Mouse (Mus musculus): ENCODE results near the gene Asprv1.

Gene Asprv1

DNA sequence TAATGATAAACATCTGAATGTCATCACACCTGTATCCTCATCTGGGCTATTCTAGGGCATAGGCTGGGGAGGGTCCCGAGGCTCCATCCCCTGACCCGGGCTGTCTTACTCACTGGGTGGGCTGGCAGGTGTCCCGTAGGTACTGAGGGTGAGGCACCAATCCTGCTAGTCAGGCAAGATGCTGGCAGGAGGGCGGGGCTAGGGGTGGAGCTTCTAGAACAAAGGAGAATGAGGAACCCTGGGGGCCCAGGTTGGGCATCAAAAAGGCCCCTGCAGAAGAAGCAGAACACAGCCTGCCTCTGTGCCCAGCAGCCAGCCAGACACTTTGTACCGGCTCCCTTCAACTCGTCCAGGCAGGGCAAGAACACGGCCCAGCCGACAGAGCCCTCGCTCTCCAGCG lies at the start of gene Asprv1:
TSS of gene Asprv1 (plus strand) at position 219 of the 400 bp plus-strand sequence.
- in situ Hi-C loops (cut with MboI, MseI), result loop anchor here (10.0 kb wide), 1 partner anchor 347 kb away; no protein-coding TSS in a partner anchor

DNA sequence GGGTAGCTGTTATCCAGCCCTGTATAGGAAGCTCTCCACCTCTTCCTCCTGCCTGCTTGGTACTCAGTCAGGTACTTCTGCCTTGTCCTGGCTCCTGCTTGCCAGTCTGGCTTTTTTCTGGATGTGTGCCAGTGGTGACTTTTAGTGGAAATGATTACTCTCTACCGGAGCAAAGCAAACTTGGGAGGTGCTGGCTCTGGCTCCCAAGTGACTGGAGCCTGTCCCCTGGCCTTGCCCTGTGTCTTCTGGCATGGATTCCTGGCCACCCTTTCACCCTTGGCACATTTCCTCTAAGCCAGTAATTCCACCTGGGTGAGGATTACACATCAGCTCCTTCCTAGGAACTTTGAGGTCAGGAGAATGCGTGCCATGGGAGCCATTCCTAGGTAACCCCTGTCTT lies 49.6 kb upstream of the Asprv1 start:
- in situ Hi-C loops (cut with MboI, MseI), result loop anchor here (10.0 kb wide), 1 partner anchor 984 kb away; no protein-coding TSS in a partner anchor

DNA sequence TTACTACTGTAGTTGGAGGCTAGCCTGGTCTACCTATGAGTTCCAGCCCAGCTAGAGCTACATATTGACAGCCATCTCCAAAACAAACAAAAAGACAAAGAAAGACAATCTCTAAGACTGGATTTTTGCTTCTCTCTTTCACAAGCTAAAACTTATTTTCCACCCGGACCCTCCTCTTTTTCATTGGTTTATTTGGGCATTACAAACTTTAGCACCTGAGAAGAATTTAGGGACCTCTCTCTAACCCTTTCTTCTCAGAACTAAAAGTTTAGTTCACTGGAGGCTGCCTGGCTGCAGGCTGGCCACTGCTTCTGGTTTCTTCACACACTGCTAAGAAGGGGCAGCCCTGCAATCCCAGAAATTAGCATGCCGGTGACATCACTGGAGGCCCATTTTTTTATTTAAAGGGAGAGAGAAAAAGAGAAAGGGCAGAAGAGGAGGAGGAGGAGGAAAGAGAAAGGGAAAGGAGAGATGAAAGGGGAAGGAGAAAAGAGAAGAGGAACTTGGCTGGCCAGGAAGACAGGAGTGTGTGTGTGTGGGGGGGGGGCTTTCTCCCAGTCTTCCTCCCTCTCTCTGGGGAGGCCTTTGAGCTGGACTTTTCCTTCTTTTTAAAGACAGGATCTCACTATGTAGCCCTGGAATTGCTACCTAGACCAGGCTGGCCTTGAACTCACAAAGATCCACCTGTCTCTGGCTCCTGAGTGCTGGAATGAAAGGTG lies 48.7 kb upstream of the Asprv1 start:
- in situ Hi-C loops (cut with MboI, MseI), result loop anchor here (10.0 kb wide), 1 partner anchor 984 kb away; no protein-coding TSS in a partner anchor

DNA sequence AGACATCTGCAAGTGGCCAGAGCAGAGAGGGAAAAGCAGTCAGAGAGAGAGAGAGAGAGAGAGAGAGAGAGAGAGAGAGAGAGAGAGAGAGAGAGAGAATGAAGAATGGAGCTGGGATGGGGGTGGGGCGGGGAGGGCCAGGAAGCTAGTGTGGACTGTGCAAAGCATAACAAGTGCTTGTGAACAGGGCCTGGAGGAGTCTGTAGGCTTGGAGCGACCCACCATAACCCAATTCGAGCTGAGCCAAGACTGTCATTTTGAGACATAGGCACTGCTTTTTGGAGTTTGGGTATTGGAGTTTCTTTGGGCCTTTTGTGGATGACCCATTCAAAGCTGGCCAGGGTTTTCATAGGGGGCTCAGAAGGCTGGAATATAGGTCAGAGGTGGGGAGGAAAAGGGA lies 48.0 kb upstream of the Asprv1 start:
- in situ Hi-C loops (cut with MboI, MseI), result loop anchor here (10.0 kb wide), 1 partner anchor 985 kb away; no protein-coding TSS in a partner anchor

DNA sequence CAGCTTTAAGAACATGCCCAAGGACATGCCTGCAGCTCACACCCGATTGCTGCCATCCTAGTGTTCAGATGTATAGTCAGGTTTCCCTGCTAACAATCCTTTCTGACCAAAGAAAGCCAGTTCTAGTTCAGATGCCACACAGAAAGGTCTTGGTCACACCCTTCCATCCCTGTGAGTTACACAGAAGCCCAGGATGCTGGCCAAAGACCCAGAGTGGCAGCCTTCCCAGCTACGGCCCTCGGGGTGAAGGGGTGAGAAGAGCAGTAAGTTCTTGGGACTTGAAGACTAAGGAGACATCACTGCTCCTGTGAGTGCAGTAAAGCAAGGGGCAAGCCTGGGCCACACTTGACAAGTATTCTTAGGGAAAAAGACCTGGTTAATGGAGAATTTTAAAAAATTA lies 44.8 kb upstream of the Asprv1 start:
- in situ Hi-C loops (cut with MboI, MseI), result no loop called here

DNA sequence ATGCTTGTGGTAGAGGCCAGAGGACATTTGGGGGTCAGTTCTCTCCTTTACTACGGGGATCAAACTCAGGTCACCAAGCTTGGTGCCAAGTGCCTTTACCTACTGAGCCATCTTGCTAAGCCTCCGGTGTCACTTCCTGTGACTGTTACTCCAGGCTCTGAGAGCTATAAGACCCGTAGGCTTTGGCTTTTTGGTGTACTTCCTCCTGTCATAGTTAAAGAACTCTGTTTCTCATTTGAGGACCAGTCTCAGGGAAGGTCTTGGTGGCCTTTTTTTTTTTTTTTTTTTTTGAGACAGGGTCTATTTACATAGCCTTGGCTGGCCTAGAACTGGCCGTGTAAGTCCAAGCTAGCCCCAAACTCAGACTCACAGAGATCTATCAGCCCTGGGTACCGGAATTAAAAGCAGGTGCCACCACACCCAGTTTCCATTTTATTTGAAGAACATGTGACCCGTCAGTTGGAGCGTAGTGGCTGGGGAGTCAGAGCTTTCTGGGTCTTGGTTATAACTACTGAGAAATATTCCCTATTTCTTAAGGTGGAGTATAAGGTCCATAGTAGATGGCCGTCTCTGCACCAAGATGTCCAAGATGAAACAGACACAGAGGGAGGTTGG lies 44.3 kb upstream of the Asprv1 start:
- in situ Hi-C loops (cut with MboI, MseI), result no loop called here

DNA sequence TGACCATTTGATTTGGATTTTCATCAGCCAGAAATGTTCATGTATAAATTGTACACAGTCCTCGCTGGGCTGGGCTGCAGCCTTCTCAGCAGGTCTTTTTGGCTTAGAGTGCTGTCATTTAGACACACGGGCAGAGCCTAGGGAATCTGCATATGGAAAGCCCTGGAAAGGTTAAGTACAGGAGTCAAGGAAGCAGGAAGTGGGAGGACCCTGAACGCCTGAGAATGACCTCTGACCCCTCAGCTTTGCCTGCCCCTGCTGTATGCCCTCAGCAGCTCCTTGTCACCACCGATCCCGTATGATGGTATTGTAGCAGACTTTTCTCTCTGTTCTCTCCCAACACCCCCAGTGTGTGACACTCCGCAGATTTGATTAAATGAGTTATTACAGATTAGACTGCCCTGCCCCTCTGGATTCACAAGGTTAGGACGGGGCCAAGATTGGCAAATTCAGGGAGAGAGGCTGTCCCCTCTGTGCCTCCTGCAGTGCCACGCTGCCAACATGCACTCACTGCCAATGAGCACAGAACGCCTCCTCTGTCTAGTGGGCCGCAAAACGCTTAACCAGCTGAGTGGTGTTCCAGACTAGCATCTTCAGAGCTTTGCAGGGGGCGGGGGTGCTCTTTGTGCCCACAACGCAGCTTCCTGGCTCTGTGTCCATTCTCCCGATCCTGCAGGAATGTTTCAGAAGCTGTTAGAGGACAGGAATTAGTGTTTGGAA lies 43.5 kb upstream of the Asprv1 start:
- in situ Hi-C loops (cut with MboI, MseI), result no loop called here

DNA sequence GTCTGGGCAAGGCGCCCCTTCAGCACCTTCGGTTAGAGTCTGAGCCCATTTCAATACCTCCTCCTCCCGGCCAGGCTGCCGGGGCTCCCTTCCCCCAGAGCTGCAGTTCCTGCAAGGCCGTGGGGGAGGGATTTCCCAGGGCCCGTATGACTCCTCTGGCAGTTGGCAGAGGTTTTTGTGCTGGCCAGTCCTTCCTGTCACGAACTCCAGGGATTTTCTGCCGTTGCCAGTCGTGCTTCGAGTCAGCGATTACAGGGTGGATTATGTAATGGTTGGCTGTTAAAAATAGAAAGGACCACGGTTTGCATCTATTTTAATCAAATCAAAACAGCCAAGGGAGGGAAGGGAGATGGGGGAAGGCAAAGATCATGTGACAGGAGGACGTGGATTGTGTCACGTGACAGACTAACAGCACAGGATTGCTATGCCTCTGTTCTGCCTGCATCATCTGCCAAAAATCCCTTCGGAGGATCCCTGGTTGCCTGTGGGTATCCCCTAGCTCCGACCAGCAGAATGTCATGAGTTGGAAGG lies 42.8 kb upstream of the Asprv1 start:
- in situ Hi-C loops (cut with MboI, MseI), result no loop called here

DNA sequence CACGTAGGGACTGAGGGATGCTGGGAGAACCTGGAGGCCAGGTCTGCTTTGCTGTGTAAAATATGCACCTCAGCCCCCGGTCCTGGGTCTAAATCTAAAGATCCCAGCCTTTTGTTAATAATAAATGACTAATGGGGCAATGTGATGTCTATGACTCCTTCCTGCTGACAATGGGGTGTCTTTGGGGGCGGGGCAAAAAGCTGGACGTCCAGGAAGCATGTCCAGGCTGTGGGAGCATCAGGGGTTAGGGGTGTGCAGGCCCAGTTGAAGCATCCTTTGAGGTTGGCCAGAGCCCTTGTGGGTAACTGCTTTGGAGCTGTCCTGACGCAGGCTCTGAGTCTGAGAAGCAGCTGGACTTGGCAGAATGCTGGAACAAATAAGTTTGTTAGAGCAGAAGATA lies 41.9 kb upstream of the Asprv1 start:
- in situ Hi-C loops (cut with MboI, MseI), result no loop called here

DNA sequence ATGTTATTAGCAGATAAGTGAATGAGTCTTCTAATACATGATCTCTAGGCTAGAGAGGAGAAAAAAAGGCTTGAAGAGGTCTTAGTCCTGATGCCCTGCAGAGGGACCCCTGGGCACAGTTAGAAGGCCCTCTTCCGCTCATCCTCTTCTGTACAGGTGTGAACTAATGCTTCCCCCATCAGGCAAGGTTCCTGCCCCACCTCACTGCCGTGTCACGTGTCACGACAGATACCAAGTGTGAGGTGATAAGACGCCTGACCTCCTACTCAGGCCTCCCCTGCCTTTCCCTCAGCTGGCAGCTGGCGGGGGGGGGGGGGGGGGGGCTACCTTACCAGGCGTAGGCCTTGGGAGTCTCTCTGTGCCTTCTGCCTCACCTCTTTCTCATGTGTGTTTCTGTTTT lies 39.5 kb upstream of the Asprv1 start:
- in situ Hi-C loops (cut with MboI, MseI), result no loop called here

DNA sequence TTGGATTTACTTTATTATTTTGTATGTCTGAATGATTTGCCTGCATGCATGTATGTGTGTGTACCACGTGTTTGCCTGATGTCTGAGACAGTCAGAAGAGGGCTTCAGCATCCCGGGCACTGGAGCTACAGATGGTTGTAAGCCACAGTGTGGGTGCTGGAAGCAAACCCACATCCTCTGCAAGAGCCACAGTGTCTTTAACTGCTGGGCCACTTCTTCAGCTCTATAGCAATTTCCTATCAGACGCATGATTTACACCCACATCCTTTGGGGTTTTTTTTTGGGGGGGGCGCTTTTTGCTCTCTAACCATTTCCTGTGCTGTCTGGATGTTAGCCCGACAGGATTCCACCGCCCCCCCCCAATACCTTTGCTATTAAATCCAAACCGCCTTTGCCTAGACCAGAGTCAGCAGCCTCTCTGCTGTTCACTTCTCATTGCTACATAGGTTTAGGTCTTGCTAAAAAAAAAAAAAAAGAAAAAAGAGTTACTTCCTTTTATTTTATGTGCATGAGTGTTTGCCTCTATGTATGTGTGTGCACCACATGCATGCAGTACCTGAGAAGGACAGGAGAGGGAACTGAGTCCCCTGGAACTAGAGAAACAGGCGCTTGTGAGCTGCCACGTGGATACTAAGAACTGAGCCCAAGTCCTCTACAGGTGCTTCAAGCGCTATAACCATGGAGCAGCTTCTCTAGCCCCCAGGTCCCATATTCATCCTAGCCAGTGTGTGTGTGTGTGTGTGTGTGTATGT lies 34.6 kb upstream of the Asprv1 start:
- in situ Hi-C loops (cut with MboI, MseI), result loop anchor here (5.0 kb wide), 1 partner anchor 46 kb away; no protein-coding TSS in a partner anchor

DNA sequence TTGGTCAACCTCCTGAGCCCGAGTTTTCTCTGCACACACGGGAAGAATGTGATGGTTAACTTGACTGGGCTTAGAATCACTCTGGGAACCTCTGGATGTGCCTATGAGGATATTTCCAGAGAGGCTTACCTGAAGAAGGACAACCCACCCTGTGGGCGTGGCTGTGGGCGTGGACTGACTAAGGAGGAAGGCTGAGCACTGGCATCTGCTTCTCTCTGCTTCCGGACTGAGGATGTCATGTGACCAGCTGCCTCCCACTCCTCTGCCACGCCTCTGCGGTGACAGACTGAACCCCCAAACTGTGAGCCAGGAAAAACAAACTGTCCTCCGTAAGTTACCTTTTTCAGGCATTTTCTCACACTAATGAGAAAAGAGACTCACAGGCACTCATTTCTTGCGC lies 33.3 kb upstream of the Asprv1 start:
- in situ Hi-C loops (cut with MboI, MseI), result loop anchor here (5.0 kb wide), 1 partner anchor 47 kb away; no protein-coding TSS in a partner anchor

DNA sequence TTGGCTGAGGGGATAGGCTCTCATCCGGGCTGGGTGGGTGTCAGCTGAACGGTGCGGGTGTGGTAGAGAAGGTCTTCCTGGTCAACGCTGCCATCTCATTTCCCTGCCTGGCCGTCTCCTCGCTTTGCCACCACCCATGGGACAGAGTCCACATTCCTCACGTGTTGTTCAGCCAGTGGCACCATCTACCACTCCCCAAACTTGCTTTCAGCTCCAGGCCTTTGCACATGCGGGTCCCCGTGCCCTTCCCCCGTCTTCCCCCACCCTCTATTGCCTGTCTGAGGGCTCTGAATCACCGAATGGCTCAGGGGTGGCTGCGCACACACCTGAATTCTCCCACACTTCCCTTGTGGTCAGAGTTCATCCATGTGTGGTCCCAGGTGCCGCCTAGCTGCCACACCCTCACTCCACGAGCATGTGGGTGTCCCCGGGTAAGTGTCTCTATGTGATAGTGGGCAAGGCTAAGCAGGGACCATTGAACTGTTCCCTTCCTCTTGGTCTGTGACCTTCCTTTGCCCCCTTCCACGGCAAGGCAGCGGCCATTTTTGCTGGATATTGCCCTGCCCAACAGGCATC lies 32.0 kb upstream of the Asprv1 start:
- in situ Hi-C loops (cut with MboI, MseI), result no loop called here

DNA sequence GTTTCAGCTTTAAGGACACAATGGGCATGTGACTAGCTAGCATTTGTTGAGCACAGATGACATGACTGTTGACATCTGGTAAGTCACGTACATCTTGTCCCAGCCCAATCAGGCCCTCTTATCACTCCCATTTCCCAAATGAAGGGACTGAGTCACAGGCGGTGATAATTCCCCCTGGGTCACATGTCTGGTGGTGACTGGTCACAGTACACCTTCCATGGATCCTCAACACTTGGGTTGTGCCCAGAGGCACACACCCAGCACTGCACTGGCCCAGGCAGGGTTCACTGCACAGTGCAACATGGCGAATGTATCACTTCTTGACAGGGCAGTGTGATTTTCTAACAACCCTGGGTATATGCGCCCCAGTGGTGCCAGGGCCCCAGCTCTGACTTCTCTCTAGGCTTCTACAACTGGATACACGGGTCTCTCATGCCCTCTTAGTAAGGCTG lies 29.2 kb upstream of the Asprv1 start:
- in situ Hi-C loops (cut with MboI, MseI), result no loop called here

DNA sequence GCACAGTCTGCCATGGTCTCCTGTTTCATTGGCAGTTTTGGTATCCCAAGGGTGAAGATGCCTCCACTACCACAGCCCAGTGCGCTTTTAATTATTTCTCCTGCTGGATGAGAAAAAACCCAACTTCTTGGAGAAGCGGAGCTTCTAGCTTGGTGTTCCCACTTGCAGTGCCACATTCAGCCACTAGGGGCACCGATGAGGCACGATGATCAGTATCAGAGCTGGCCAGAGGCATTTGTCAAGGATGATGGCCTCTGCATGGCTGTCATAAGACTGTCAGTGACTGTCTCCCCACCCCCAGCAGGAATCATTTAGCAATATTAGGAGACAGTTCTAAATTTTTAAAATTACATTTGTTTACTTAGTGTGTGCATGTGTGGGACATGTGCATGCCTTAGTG lies 28.8 kb upstream of the Asprv1 start:
- in situ Hi-C loops (cut with MboI, MseI), result no loop called here

DNA sequence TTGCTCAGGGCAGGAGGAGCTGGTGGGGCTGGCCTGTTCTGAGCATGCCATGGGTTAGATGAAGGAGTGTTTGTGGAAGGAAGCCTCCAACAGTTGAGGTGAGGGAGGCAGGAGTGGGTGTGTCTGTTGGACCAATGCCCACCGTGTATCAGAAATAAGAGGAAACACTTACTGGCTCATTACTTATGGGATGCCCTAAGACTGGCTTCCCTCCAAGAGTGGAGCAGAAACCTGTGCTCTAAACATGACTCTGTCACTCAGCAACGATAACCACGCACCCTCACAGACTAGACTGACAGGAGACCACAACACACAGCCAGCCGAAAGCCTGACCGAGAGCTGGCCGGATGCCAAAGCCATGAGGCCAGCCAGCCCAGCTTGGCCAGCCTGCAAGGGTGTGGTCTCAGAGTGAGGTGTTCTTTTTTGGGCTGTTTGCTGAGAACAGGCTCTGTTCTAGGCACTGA lies 28.0 kb upstream of the Asprv1 start:
- in situ Hi-C loops (cut with MboI, MseI), result no loop called here

DNA sequence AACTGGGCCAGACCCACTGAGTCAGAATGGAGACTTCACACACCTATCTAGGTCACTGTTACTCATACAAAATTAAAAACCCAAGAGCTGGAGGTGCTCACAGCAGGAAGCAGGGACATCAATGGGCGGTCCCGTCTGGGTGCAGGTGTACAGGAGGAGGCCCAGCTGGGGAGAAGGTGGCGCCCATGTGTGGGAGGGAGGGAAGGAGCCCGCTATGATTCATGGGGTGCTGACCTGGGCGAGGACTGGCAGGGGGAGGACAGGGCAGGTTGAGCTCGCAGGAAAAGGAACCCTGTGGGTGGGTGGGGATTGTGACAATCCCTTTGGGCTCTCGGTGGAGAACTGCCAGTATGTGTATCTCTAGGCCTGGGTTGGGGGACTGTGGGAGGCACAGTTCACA lies 22.7 kb upstream of the Asprv1 start:
- in situ Hi-C loops (cut with MboI, MseI), result no loop called here

DNA sequence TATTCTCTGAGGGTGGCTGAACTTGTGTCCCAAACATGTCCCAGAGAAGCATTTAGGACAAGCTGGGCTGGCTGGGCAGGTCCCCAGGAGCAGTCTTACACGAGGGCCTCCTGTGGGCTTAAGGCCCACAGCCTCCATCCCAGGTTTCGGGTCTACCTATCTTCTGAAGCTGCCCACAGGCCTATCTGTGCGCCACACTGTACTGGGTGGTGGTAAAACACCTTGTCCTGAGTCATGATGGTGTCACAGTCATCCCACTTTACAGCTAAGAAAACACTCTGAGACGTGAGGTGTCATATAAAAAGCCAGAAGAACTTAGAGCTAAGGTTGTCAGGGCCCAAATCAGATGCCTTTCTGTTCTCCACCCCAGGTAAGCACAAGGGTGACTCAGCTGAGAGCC lies 21.7 kb upstream of the Asprv1 start:
- in situ Hi-C loops (cut with MboI, MseI), result no loop called here

DNA sequence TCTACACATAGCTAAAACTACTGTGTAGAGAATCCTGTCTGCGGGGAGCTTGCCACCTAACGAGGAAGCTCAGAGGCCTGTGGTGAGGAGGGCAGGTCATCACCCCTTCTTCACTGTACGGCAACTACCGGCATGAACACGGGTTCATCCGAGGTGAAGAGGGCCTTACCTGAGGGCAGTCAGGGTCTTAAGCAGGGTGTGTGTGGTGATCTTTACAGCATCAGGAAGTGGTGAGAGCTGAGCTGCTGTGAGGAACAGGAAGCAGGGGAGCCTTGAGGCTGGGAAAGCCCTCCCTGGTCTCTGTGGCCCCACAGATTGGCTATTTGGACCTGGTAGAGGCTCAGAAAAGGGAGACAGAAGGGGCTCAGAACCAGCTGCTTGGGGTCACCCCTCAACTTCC lies 20.5 kb upstream of the Asprv1 start:
- in situ Hi-C loops (cut with MboI, MseI), result no loop called here

DNA sequence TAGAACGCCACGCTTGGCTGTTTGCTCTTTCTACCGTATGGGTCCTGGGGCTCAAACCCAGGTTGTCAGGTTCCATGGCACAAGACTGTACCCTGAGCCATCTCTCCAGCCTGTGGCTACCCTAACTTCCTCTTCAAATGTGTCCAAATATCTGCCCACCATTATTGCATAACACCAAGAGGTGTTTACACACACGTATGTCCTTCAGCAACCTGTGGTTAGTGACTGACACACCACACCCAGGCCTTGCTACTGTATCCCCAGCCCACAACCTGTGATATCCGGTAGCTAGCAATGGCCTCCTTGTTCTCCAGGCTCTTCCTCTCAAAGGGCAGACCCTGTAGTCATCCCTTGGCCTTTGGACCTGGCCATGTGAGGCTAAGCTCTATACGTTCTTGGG lies 18.7 kb upstream of the Asprv1 start:
- in situ Hi-C loops (cut with MboI, MseI), result no loop called here

DNA sequence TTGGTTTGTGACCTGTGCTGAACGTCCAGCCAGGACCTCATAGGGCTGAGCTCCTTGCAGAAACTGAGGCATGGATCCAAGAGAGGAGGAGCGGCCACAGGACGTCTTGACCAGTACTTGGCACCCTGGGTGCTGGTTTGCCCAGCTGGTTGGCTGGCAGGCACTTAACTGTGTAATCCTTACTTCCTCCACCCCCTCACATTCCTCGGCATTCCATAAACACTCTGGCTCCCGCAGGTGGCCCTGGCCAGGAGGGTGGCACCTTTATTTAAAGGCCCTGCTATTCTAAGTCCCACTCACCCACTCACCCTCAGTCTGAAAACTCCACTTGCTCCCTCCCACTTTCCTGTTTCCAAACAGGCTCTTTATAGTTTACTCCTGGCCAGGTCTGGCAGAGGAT lies 17.2 kb upstream of the Asprv1 start:
- in situ Hi-C loops (cut with MboI, MseI), result no loop called here

All from regulatory T cell (primary cell).